Mouse (Mus musculus) C2C12 (cell line): ENCODE results near the gene Nme1. TPM values are rescaled to one million over a fixed set of nuclear protein-coding genes. Genes with fewer than 3 reads are reported as not detected.

Experiments
- H3K27me3 ChIP-seq: one replicate; pipeline ENCODE4 v1.6.1; 2011; ENCODE audit not compliant: control insufficient read depth, insufficient read depth, insufficient read length
- H3K36me3 ChIP-seq: one replicate; pipeline ENCODE4 v1.6.1; 2011; ENCODE audit not compliant: control insufficient read depth, insufficient read depth
- H3K4me3 ChIP-seq: one replicate; pipeline ENCODE4 v1.5.1; 2011; ENCODE audit warnings: mild to moderate bottlenecking, control low read depth; ENCODE audit not compliant: poor library complexity, insufficient read depth, severe bottlenecking
- H3K79me2 ChIP-seq: one replicate; pipeline ENCODE4 v1.6.1; 2011; ENCODE audit not compliant: control insufficient read depth, insufficient read depth
- H3K79me3 ChIP-seq: one replicate; pipeline ENCODE4 v1.6.1; 2011; ENCODE audit warnings: low read depth, control low read depth
- H3ac ChIP-seq: one replicate; pipeline ENCODE3; 2011; ENCODE audit warnings: low read depth; ENCODE audit not compliant: control insufficient read depth, insufficient read length
- CEBPB ChIP-seq: IDR thresholded peaks from one replicate; pipeline ENCODE4 v1.6.1; 2011; ENCODE audit warnings: low read depth, mild to moderate bottlenecking, control low read depth, moderate library complexity
- CTCF ChIP-seq: IDR thresholded peaks from one replicate; pipeline ENCODE4 v1.5.1; 2011; ENCODE audit not compliant: control insufficient read depth, insufficient read depth, insufficient read length
- FOSL1 ChIP-seq: IDR thresholded peaks from one replicate; pipeline ENCODE4 v1.8.0; 2011; ENCODE audit warnings: mild to moderate bottlenecking, low read length; ENCODE audit not compliant: poor library complexity, insufficient read depth, severe bottlenecking
- MAX ChIP-seq: IDR thresholded peaks from one replicate; pipeline ENCODE4 v1.6.1; 2011; ENCODE audit warnings: mild to moderate bottlenecking, control low read depth
- MYOD1 ChIP-seq: IDR thresholded peaks from one replicate; pipeline ENCODE4 v1.6.1; 2011; ENCODE audit warnings: low read depth; ENCODE audit not compliant: control insufficient read depth, insufficient read length
- MYOG ChIP-seq: IDR thresholded peaks from one replicate; pipeline ENCODE4 v1.6.1; 2011; ENCODE audit not compliant: control insufficient read depth, insufficient read length; ENCODE audit errors: extremely low read depth
- USF1 ChIP-seq: IDR thresholded peaks from one replicate; pipeline ENCODE4 v1.6.1; 2011; ENCODE audit warnings: low read depth, mild to moderate bottlenecking, control low read depth, moderate library complexity
- polyA plus RNA-seq: library from polyadenylated mRNA; unstranded; fragments of >200 nt; fragmentation: generic; extraction: Trizol; gene quantifications from one replicate; pipeline ENCODE4 v1.2.1, GENCODE M21; 2012; ENCODE audit warnings: missing spikeins

The Nme1 gene
- polyA plus RNA-seq, 1 experiment = 109 TPM

- peaks cover 70% of the 10 kb centered on the region for H3K36me3 ChIP-seq
- H3K79me3 ChIP-seq = peaks cover 30% of the 10 kb centered on the region
- H3K79me2 ChIP-seq = peaks cover 50% of the 10 kb centered on the region
- H3K4me3 ChIP-seq = no peak overlapping the region
- TF ChIP-seq FOSL1 (no peak), MYOG (no peak), USF1 (no peak), CEBPB (no peak), CTCF (no peak), MAX (no peak), MYOD1 (no peak)
- no peak overlapping the region for H3ac ChIP-seq
- H3K27me3 ChIP-seq = no peaks in the 10 kb centered on the region
Observed at GRCm38 (mm10) chr11:93957746-93958145, 10.6 kb downstream of the Nme1 start.

GRCm38 (mm10) chr11:93957031-93957555, 11.2 kb downstream of the Nme1 start:
- Histone ChIP-seq H3K27me3 (no peaks in the 10 kb centered on the region), H3ac (no peak overlapping the region), H3K79me2 (peaks cover 50% of the 10 kb centered on the region), H3K79me3 (peaks cover 31% of the 10 kb centered on the region), H3K4me3 (no peak overlapping the region), H3K36me3 (peaks cover 69% of the 10 kb centered on the region)
- TF ChIP-seq CEBPB (no peak), MAX (no peak), CTCF (no peak), MYOD1 (no peak), MYOG (no peak), USF1 (no peak), FOSL1 (no peak)

- TF ChIP-seq MYOG = no peak
- TF ChIP-seq MYOD1 = no peak
- TF ChIP-seq FOSL1 = no peak
- TF ChIP-seq MAX = no peak
- no peak for TF ChIP-seq CTCF
- no peak for TF ChIP-seq USF1
- no peak for TF ChIP-seq CEBPB
- Histone ChIP-seq H3ac (peak within 1 kb of the TSS; percentile 72), H3K36me3 (peaks cover 68% of the 10 kb centered on the region), H3K4me3 (peak within 1 kb of the TSS; percentile 89), H3K79me3 (peaks cover 31% of the 10 kb centered on the region), H3K79me2 (peaks cover 49% of the 10 kb centered on the region), H3K27me3 (no peaks in the 10 kb centered on the region)
Observed at GRCm38 (mm10) chr11:93956159-93956558, 12.2 kb downstream of the Nme1 start, which contains the start of gene Nme2. Gene Nme2, minus strand, starts transcription at chr11:93956259.

GRCm38 (mm10) chr11:93955256-93956150, 12.8 kb downstream of the Nme1 start:
- TF ChIP-seq CTCF (no peak), MYOG (no peak), FOSL1 (no peak), MAX (peak; percentile 35), USF1 (peak; percentile 46), CEBPB (no peak)
- peak overlapping the region; percentile 72 for H3ac ChIP-seq
- H3K27me3 ChIP-seq = no peaks in the 10 kb centered on the region
- peaks cover 25% of the 10 kb centered on the region for H3K79me3 ChIP-seq
- H3K36me3 ChIP-seq = peaks cover 68% of the 10 kb centered on the region
- peak overlapping the region; percentile 89 for H3K4me3 ChIP-seq
- H3K79me2 ChIP-seq = peaks cover 44% of the 10 kb centered on the region

- peaks cover 42% of the 10 kb centered on the region for H3K79me2 ChIP-seq
- H3K4me3 ChIP-seq = peak overlapping the region; percentile 89
- no peaks in the 10 kb centered on the region for H3K27me3 ChIP-seq
- peak overlapping the region; percentile 72 for H3ac ChIP-seq
- peaks cover 71% of the 10 kb centered on the region for H3K36me3 ChIP-seq
- peaks cover 25% of the 10 kb centered on the region for H3K79me3 ChIP-seq
- TF ChIP-seq MYOD1 (no peak), MAX (no peak), MYOG (no peak), FOSL1 (no peak), CEBPB (no peak), USF1 (no peak), CTCF (no peak)
Observed at GRCm38 (mm10) chr11:93954738-93955255, 13.5 kb downstream of the Nme1 start.

GRCm38 (mm10) chr11:93952376-93952775, 15.9 kb downstream of the Nme1 start:
- peaks cover 42% of the 10 kb centered on the region for H3K79me2 ChIP-seq
- TF ChIP-seq FOSL1 (no peak), MYOD1 (no peak), MYOG (no peak), MAX (no peak), CEBPB (no peak), USF1 (no peak), CTCF (no peak)
- H3K79me3 ChIP-seq = peaks cover 25% of the 10 kb centered on the region
- H3K27me3 ChIP-seq = no peaks in the 10 kb centered on the region
- H3ac ChIP-seq = peak overlapping the region; percentile 34
- H3K4me3 ChIP-seq = no peak overlapping the region
- peaks cover 59% of the 10 kb centered on the region for H3K36me3 ChIP-seq
